Mouse (Mus musculus) thymus, adult 2 months (tissue): ENCODE data around the gene Wdfy3.

Experiments used
- CTCF ChIP-seq: fragments of 200-500 bp; IDR thresholded peaks from 2 replicates; pipeline ENCODE4 v1.5.1; 2012; ENCODE audit warnings: mild to moderate bottlenecking, control low read depth, low read length, moderate library complexity, borderline replicate concordance; ENCODE audit not compliant: control insufficient read depth, poor library complexity, insufficient read depth; ENCODE audit errors: extremely low read depth
- POLR2A ChIP-seq: fragments of 200-500 bp; IDR thresholded peaks from 2 replicates; pipeline ENCODE4 v1.6.1; 2012; ENCODE audit warnings: mild to moderate bottlenecking, low read length, control low read depth, moderate library complexity; ENCODE audit not compliant: control insufficient read depth, poor library complexity, insufficient read depth; ENCODE audit errors: extremely low read depth

GRCm38 (mm10) chr5:102113009-102113408 is 43.3 kb upstream of the Wdfy3 start:
- TF ChIP-seq CTCF (no peak), POLR2A (no peak)
